Mouse (Mus musculus) adrenal gland, adult 8-10 months (tissue): ENCODE data around the gene Slc12a5. TPM values are rescaled to one million over a fixed set of nuclear protein-coding genes. Genes with fewer than 3 reads are reported as not detected.

Source experiments
- DNase-seq: peaks from one replicate; pipeline ENCODE4 v3.0.0; 2022
- total RNA-seq, 4 experiments: library from RNA; stranded (reverse); gene quantifications; 2 replicates each; pipeline ENCODE4 v1.2.4; 2022

Gene Slc12a5
- total RNA-seq = 10 to 100 TPM in 3 of 4 experiments, 1 to 10 TPM in 1; 6.7 to 18.3 (median 14.0) TPM

GRCm38 (mm10) chr2:164960716-164961441 lies at the start of gene Slc12a5:
Slc12a5 (plus strand) TSS chr2:164960802.
- DNase-seq = peak; percentile 49

- DNase-seq = peak; percentile 91
These were observed 49.2 kb upstream of the Slc12a5 start, which contains the start of gene Zfp335 for GRCm38 (mm10) chr2:164911086-164912048. Zfp335 (minus strand) TSS chr2:164911757.

- peak; percentile 73 for DNase-seq
These were observed 48.5 kb upstream of the Slc12a5 start for GRCm38 (mm10) chr2:164912151-164912550.

- DNase-seq = no peak
These were observed 47.7 kb upstream of the Slc12a5 start for GRCm38 (mm10) chr2:164912749-164913427.

- no peak for DNase-seq
These were observed 47.2 kb upstream of the Slc12a5 start for GRCm38 (mm10) chr2:164913428-164913786.

GRCm38 (mm10) chr2:164916820-164917219 lies 43.8 kb upstream of the Slc12a5 start:
- DNase-seq = no peak

GRCm38 (mm10) chr2:164917371-164917770 lies 43.2 kb upstream of the Slc12a5 start:
- no peak for DNase-seq

- DNase-seq = no peak
These were observed 42.3 kb upstream of the Slc12a5 start for GRCm38 (mm10) chr2:164918325-164918724.

- no peak for DNase-seq
These were observed 38.6 kb upstream of the Slc12a5 start for GRCm38 (mm10) chr2:164921984-164922383.

- DNase-seq = peak; percentile 67
These were observed 37.3 kb upstream of the Slc12a5 start for GRCm38 (mm10) chr2:164923291-164923690.

- DNase-seq = peak; percentile 87
These were observed 36.3 kb upstream of the Slc12a5 start for GRCm38 (mm10) chr2:164924100-164924857.

GRCm38 (mm10) chr2:164930706-164931581 lies 29.7 kb upstream of the Slc12a5 start:
- DNase-seq = peak; percentile 62

- DNase-seq = no peak
These were observed 27.1 kb upstream of the Slc12a5 start for GRCm38 (mm10) chr2:164933534-164933933.

- DNase-seq = no peak
These were observed 24.6 kb upstream of the Slc12a5 start for GRCm38 (mm10) chr2:164935991-164936390.

- DNase-seq = no peak
These were observed 22.2 kb upstream of the Slc12a5 start for GRCm38 (mm10) chr2:164938146-164939091.

- DNase-seq = no peak
These were observed 21.5 kb upstream of the Slc12a5 start for GRCm38 (mm10) chr2:164939106-164939505.

GRCm38 (mm10) chr2:164940140-164940830 lies 20.3 kb upstream of the Slc12a5 start, which contains the start of gene Mmp9:
Mmp9 (plus strand) TSS chr2:164940780.
- DNase-seq = no peak

- no peak for DNase-seq
These were observed 17.8 kb upstream of the Slc12a5 start for GRCm38 (mm10) chr2:164942692-164943290.
